Mouse (Mus musculus): ENCODE results near the gene Antxr2. TPM values are rescaled to one million over a fixed set of nuclear protein-coding genes. Genes with fewer than 3 reads are reported as not detected.
A peak's percentile ranks its signal among the peaks of the same experiment; 100 is the strongest.

Gene Antxr2
- polyA plus RNA-seq, 1 experiment from 2014 or later = 18.8 TPM

- Histone ChIP-seq H3K4me1 (no peaks in the 10 kb centered on the region), H3K27me3 (no peaks in the 10 kb centered on the region), H3K36me3 (no peaks in the 10 kb centered on the region), H3K4me3 (replicated peaks) (no peak overlapping the region), H3K27ac (no peak overlapping the region), H3K9me3 (replicated peaks) (no peaks in the 10 kb centered on the region), H3K9ac (no peak overlapping the region), H3K4me2 (no peak overlapping the region)
- WGBS = 93% methylated on average over 7 of the region's 7 CpGs
- ATAC-seq (replicated peaks; ENCODE audit: low FRiP score) = no peak
Observed at GRCm38 (mm10) chr5:97901096-97901495, 129.7 kb downstream of the Antxr2 start.

- Histone ChIP-seq H3K9ac (no peak overlapping the region), H3K4me3 (replicated peaks) (no peak overlapping the region), H3K9me3 (replicated peaks) (no peaks in the 10 kb centered on the region), H3K27me3 (no peaks in the 10 kb centered on the region), H3K27ac (no peak overlapping the region), H3K4me1 (no peaks in the 10 kb centered on the region), H3K36me3 (no peaks in the 10 kb centered on the region), H3K4me2 (no peak overlapping the region)
- 95% methylated on average over 5 of the region's 5 CpGs for WGBS
- ATAC-seq (replicated peaks; ENCODE audit: low FRiP score) = no peak
Observed at GRCm38 (mm10) chr5:97899321-97899720, 131.5 kb downstream of the Antxr2 start.

- Histone ChIP-seq H3K27ac (no peak overlapping the region), H3K4me3 (replicated peaks) (no peak overlapping the region), H3K4me1 (no peaks in the 10 kb centered on the region), H3K9ac (no peak overlapping the region), H3K36me3 (peaks cover 24% of the 10 kb centered on the region), H3K9me3 (replicated peaks) (no peaks in the 10 kb centered on the region), H3K27me3 (no peaks in the 10 kb centered on the region), H3K4me2 (no peak overlapping the region)
- ATAC-seq (replicated peaks; ENCODE audit: low FRiP score) = no peak
- 85% methylated on average over 6 of the region's 6 CpGs for WGBS
Observed at GRCm38 (mm10) chr5:97885427-97885826, 145.4 kb downstream of the Antxr2 start.

- no peak overlapping the region for H3K4me3 ChIP-seq (replicated peaks)
- no peaks in the 10 kb centered on the region for H3K27me3 ChIP-seq
- H3K4me1 ChIP-seq = no peaks in the 10 kb centered on the region
- WGBS = 92% methylated on average over 3 of the region's 3 CpGs
- no peaks in the 10 kb centered on the region for H3K9me3 ChIP-seq (replicated peaks)
- H3K4me2 ChIP-seq = no peak overlapping the region
- H3K27ac ChIP-seq = no peak overlapping the region
- peaks cover 24% of the 10 kb centered on the region for H3K36me3 ChIP-seq
- H3K9ac ChIP-seq = no peak overlapping the region
- ATAC-seq (replicated peaks; ENCODE audit: low FRiP score) = no peak
Observed at GRCm38 (mm10) chr5:97884110-97884509, 146.7 kb downstream of the Antxr2 start.

- 75% methylated on average over 2 of the region's 2 CpGs for WGBS
- no peak overlapping the region for H3K27ac ChIP-seq
- no peak overlapping the region for H3K4me2 ChIP-seq
- no peak for ATAC-seq (replicated peaks; ENCODE audit: low FRiP score)
- no peak overlapping the region for H3K4me3 ChIP-seq (replicated peaks)
- H3K27me3 ChIP-seq = no peaks in the 10 kb centered on the region
- no peaks in the 10 kb centered on the region for H3K9me3 ChIP-seq (replicated peaks)
- H3K9ac ChIP-seq = no peak overlapping the region
- H3K4me1 ChIP-seq = no peaks in the 10 kb centered on the region
- H3K36me3 ChIP-seq = peaks cover 24% of the 10 kb centered on the region
Observed at GRCm38 (mm10) chr5:97881421-97881820, 149.4 kb downstream of the Antxr2 start.

GRCm38 (mm10) chr5:97880115-97880514, 150.7 kb downstream of the Antxr2 start:
- Histone ChIP-seq H3K9me3 (replicated peaks) (no peaks in the 10 kb centered on the region), H3K4me3 (replicated peaks) (no peak overlapping the region), H3K4me1 (no peaks in the 10 kb centered on the region), H3K4me2 (no peak overlapping the region), H3K27ac (no peak overlapping the region), H3K9ac (no peak overlapping the region), H3K36me3 (peaks cover 14% of the 10 kb centered on the region), H3K27me3 (no peaks in the 10 kb centered on the region)
- no peak for ATAC-seq (replicated peaks; ENCODE audit: low FRiP score)
- WGBS = 88% methylated on average over 8 of the region's 8 CpGs

GRCm38 (mm10) chr5:97878871-97879270, 152.0 kb downstream of the Antxr2 start:
- H3K36me3 ChIP-seq = peaks cover 1% of the 10 kb centered on the region; the same call in 1 of the 2 replicates
- WGBS = 64% methylated on average over 3 of the region's 3 CpGs
- no peak for ATAC-seq (replicated peaks; ENCODE audit: low FRiP score)

GRCm38 (mm10) chr5:97878215-97878794, 152.5 kb downstream of the Antxr2 start:
- Histone ChIP-seq H3K27me3 (no peaks in the 10 kb centered on the region), H3K4me3 (replicated peaks) (no peak overlapping the region), H3K9me3 (replicated peaks) (no peaks in the 10 kb centered on the region), H3K4me1 (no peaks in the 10 kb centered on the region), H3K27ac (no peak overlapping the region), H3K9ac (no peak overlapping the region), H3K4me2 (no peak overlapping the region), H3K36me3 (no peaks in the 10 kb centered on the region)
- 0 out of 2 replicates have a peak, but pooled peaks have one; percentile 40 for ATAC-seq (replicated peaks; ENCODE audit: low FRiP score)
- 76% methylated on average over 1 of the region's 1 CpGs for WGBS

More at GRCm38 (mm10) chr5:97878871-97879270, 152.0 kb downstream of the Antxr2 start:
- Histone ChIP-seq H3K27ac (no peak overlapping the region), H3K4me3 (replicated peaks) (no peak overlapping the region), H3K4me1 (no peaks in the 10 kb centered on the region), H3K4me2 (no peak overlapping the region), H3K27me3 (no peaks in the 10 kb centered on the region), H3K9ac (no peak overlapping the region), H3K9me3 (replicated peaks) (no peaks in the 10 kb centered on the region)

- Histone ChIP-seq H3K27me3 (no peaks in the 10 kb centered on the region), H3K9me3 (replicated peaks) (no peaks in the 10 kb centered on the region), H3K36me3 (no peaks in the 10 kb centered on the region), H3K4me3 (replicated peaks) (no peak overlapping the region), H3K9ac (no peak overlapping the region), H3K4me1 (no peaks in the 10 kb centered on the region), H3K4me2 (no peak overlapping the region), H3K27ac (no peak overlapping the region)
- 93% methylated on average over 2 of the region's 2 CpGs for WGBS
- ATAC-seq (replicated peaks; ENCODE audit: low FRiP score) = no peak
Observed at GRCm38 (mm10) chr5:97876895-97877294, 153.9 kb downstream of the Antxr2 start.

GRCm38 (mm10) chr5:97867921-97868320, 162.9 kb downstream of the Antxr2 start:
- 72% methylated on average over 2 of the region's 2 CpGs for WGBS

GRCm38 (mm10) chr5:97866975-97867374, 163.9 kb downstream of the Antxr2 start:
- 95% methylated on average over 3 of the region's 3 CpGs for WGBS
- no peaks in the 10 kb centered on the region for H3K9me3 ChIP-seq (replicated peaks)

More at GRCm38 (mm10) chr5:97867921-97868320, 162.9 kb downstream of the Antxr2 start:
- Histone ChIP-seq H3K4me2 (no peak overlapping the region), H3K9ac (no peak overlapping the region), H3K36me3 (no peaks in the 10 kb centered on the region), H3K9me3 (replicated peaks) (no peaks in the 10 kb centered on the region), H3K4me3 (replicated peaks) (no peak overlapping the region), H3K27ac (no peak overlapping the region), H3K27me3 (no peaks in the 10 kb centered on the region), H3K4me1 (no peaks in the 10 kb centered on the region)
- no peak for ATAC-seq (replicated peaks; ENCODE audit: low FRiP score)

GRCm38 (mm10) chr5:97857101-97857500, 173.7 kb downstream of the Antxr2 start:
- H3K27me3 ChIP-seq = no peaks in the 10 kb centered on the region
- H3K36me3 ChIP-seq = no peaks in the 10 kb centered on the region
- H3K4me3 ChIP-seq (replicated peaks) = no peak overlapping the region
- no peak overlapping the region for H3K4me2 ChIP-seq
- no peaks in the 10 kb centered on the region for H3K4me1 ChIP-seq
- no peak overlapping the region for H3K27ac ChIP-seq
- no peak for ATAC-seq (replicated peaks; ENCODE audit: low FRiP score)
- no peak overlapping the region for H3K9ac ChIP-seq
- H3K9me3 ChIP-seq (replicated peaks) = no peaks in the 10 kb centered on the region

More at GRCm38 (mm10) chr5:97866975-97867374, 163.9 kb downstream of the Antxr2 start:
- H3K27me3 ChIP-seq = no peaks in the 10 kb centered on the region
- ATAC-seq (replicated peaks; ENCODE audit: low FRiP score) = no peak
- H3K4me3 ChIP-seq (replicated peaks) = no peak overlapping the region
- H3K27ac ChIP-seq = no peak overlapping the region
- no peak overlapping the region for H3K4me2 ChIP-seq
- H3K4me1 ChIP-seq = no peaks in the 10 kb centered on the region
- no peak overlapping the region for H3K9ac ChIP-seq
- no peaks in the 10 kb centered on the region for H3K36me3 ChIP-seq

Data from kidney, embryonic 15.5 days (tissue).